Mouse (Mus musculus) induced T-regulatory cell, adult 2 months (primary cell): ENCODE results near the gene Lrp10.
A peak's percentile ranks its signal among the peaks of the same experiment; 100 is the strongest.

Experiments
- DNase-seq: peaks from one replicate; pipeline ENCODE4 v3.0.0-alpha.2; 2012; ENCODE audit warnings: low read depth

The Lrp10 gene

DNA sequence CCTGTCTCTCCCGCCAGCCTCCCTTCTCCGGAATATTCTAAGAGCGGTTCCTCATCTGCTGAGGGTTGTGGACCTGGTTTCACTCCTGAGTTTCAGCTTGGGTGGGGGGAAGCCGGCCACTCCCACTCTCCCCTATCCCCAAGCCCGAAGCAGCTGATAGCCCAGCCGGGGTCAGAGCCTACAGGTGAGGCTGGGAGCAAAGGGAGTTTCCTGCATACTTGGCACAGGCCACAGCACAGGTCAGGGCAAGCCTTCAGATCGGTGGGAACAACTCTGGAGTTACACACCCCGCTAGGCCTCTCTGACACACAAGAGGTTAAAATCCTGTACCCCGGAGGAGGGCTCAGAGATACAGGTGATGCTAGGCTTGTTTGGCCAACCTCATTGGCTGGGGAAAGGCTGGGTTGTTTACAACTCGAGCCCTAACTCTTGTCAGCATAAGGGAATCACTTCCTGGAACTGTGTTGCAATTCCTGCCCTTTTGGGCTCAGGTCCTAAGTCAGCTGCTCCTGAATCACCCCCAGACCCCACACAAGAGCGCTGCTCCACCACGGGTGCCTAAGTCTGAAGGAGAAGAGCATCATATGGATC, 29.9 kb upstream of the Lrp10 start:
- no peak for DNase-seq

DNA sequence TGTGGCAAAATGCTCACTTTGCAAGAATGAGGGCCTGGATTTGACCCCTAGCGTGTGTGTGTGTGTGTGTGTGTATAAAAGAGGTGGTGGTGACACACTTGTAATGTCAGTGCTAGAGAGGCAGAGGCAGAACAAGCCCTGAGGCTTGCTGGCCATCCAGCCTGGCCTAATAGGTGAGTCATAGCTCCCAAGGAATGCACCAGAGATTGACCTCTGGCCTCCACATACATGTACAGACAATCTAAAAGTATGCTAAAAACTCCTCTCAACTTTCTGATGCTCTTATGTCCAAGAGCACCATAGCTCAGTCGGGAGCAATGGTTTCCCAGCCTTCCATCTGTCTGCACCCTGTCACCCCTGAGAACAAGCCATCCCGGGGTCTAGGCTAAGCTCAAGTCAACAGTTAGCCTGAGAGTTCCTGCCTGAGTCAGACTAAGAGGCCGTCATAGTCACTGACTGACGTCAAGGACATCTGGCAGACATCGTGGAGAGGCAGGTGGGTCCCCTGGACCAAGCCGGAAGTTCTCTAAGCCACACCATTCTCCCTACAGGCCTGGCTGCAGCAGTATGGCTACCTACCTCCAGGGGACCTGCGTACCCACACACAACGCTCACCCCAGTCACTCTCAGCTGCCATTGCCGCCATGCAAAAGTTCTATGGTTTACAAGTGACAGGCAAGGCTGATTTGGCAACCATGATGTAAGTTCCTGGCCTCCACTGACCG, 28.6 kb upstream of the Lrp10 start:
- DNase-seq: no peak

DNA sequence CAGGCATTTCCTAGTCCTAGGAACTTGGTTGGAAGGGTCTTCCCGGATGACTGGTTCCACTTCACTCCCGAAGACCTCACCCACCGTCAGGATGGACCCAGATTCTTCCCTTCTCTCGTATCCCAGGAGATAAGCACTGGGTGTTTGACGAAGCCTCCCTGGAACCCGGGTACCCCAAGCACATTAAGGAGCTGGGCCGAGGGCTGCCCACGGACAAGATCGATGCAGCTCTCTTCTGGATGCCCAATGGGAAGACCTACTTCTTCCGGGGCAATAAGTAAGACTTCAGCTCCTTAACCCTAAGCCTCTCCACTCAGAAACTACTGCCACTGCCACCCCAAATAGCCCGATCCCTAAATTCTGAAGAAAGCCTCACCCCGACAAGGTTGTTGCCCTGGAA, 24.8 kb upstream of the Lrp10 start:
- DNase-seq: no peak

DNA sequence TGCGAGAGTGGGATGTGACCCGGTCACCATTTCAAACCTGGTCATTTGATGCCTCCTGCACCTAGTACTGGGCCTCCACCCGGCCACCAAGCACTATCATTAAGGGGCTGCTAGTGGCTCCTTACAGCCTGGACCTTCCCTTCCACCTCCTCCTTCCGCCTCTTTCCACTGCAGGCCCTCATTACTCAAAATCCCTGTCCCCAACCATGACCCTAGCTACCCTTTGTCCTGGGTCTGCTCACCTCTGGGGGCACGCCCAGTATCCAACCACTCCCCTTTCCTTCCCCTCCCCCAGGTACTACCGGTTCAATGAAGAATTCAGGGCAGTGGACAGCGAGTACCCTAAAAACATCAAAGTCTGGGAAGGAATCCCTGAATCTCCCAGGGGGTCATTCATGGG, 24.3 kb upstream of the Lrp10 start:
- DNase-seq: no peak

DNA sequence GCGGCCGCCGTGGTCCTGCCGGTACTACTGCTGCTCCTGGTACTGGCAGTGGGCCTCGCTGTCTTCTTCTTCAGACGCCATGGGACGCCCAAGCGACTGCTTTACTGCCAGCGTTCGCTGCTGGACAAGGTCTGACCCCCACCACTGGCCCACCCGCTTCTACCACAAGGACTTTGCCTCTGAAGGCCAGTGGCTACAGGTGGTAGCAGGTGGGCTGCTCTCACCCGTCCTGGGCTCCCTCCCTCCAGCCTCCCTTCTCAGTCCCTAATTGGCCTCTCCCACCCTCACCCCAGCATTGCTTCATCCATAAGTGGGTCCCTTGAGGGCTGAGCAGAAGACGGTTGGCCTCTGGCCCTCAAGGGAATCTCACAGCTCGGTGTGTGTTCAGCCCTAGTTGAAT, 23.4 kb upstream of the Lrp10 start:
- no peak for DNase-seq

DNA sequence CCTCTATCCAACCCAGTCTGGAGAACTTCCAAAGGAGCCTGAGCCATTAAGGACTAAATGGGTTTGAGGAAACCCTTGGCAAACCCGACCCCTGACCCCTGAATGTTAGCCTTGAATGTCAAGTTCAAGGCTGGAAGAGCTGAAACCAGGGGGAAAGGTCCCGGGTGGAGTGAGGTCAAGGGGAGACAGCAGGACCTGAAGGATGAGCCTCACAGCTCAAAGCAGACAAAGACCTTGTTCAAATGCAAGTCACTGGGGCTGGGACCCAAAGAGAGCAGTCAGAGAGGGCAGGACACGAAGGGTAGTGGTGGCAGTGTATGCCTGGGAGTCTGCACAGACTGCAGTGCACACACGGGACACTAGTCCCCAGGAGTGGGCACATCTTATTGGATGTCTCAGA, 22.6 kb upstream of the Lrp10 start:
- DNase-seq: no peak

DNA sequence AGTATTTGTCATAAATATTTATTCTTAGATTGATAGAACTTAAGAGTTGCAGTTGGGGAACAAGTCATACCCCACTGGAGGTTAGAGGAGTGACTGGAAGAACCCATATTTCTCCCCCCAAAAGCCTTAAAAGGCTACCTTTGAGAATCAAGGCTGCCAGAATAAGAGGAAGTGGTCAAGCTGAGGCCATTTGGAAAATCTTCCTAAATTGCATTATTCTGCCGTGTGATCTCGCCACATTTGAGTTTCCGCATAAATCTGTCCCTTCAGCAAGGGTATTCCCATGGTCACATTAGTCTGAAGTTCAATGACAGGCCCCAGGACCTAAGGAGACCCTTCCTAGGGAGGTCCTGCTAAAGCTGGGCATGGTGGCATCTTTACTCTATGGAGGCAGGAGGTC, 21.4 kb upstream of the Lrp10 start:
- no peak for DNase-seq

DNA sequence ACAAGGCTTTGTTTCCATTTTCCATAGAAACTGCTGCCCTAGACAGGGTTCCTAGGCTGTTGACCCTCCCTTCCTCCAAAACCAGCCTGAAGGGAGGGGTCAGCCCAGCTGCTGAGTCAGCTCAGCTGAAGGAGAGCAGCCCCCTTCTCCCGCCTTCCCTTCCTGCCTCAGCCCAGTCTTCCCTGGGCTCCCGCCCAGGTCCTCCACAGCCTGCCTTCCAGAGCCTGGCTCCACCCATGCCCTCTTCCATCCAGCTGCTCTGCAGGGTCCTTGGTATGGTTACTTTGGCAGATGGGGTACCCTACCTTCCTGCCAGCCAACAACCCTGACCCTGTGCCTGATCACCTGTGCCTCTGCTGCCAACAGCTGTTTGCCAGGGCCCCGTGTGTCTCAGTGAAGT, 20.7 kb upstream of the Lrp10 start:
- no peak for DNase-seq

DNA sequence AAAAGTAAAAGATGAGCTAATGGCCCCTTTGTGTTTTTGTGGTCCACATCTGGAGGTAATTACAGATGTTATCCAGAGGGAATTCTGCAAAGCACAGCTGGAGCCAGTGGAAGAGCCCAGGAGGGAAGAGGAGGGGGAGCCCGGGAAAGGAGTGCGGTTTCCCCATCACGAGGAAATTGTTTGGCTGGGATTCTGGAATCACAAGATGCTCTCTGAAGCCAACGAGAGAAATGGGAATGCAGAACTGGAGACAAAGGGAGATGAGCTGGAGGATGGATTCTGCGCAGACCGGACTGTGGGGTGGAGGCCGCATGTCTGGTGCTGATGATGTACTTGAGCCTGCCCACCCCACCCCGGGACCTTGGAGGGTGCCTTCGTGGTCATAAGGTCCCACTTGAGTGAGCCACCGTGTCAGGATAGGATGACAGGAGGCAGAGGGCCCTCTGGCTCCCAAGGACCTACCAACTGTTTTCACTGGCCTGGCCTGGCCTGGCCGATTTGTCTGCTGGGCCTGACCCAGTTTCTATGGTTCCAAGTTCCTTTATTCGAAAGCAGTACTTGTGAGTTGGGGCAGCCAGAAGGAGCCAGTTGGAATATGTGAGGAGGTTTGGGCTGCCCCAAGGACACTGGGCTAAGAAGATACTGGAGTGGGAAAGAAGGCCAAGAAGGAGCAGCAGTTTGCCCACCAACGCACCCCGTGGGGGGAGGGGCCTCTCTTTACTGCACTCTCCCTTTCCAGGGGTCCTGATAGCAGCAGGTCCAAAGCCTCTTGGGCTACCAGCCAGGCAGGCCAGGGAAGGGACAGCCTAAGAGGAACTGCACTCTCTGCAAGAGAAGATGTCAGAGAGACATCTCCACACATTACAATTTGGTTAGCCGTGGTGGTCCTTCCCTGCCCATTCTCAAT, 20.0 kb upstream of the Lrp10 start:
- no peak for DNase-seq

DNA sequence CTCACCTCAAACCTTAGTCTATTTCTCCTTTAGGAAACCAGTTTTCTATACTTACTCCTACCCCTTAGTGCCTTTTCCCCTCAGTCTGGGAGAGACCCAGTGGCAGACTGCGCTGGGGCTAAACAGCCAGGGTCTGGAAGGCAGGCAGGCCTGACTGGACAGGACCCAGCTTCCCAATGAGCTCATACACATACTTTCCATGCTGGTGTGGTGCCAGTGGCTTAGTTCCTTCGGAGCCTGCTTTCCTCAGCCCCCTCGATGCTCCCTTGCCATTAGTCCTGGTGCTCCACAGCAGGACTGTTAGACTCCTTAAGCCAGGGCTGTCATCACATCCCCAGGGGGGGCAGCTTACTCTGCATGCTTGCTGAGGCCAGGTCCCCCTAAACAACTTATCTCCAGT, 18.5 kb upstream of the Lrp10 start:
- no peak for DNase-seq

DNA sequence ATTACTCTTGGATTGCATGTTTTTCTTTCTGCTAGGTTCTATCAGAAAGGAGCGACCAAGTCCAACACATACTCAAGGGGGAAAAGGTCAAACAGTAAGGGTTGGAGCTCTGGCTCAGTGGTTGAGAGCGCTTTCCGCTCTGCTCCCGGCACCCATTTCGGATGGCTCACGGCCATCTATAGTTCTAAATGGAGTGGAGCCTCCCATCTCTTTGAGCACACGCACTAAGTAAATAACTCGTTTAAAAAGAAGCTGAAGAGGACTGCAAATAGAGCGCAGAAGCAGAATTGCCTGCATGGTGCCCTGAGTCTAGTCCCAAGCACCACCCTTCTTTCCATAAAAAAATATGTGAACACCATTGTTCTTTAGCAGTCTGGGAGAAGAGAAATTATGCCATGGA, 10.4 kb upstream of the Lrp10 start:
- no peak for DNase-seq

DNA sequence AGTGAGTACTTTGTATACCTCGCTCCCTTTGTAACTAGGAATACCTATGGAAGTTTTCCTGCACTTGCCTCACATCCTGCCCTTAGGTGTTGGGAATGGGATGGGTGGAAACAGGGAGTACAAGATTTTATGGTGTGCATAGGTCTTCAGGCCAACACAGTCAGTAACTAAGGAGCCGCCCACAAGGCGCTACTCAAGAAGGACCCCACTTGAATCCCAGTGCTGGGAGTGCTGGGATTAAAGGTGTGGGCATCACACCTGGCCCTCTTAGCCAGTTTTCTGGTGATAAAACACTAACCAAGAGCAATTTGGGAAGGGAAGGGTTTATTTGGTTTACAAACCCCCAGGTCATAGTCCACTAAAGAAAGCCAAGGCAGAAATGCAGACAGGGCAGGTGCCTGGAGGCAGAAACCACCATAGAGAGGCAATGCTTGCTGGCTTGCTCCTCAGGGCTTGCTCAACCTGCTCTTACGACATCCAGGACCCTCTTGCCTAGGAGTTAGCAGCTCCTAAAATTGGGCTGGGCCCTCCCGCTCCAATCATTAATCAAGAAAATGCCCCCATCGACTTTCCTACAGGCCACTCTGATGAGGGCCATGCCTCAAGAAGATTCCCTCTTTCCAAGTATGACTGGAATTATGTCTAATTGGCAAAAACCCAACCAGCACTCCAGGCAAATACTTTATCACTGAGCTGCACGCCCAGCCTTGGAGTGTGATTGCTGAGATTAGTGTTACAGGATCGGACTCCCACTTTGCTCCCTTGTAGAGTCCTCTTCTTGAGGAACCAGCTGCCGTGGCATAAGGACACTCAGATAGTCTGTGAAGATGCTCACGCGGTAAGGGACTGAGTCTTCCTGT, 9.0 kb upstream of the Lrp10 start:
- DNase-seq: no peak

DNA sequence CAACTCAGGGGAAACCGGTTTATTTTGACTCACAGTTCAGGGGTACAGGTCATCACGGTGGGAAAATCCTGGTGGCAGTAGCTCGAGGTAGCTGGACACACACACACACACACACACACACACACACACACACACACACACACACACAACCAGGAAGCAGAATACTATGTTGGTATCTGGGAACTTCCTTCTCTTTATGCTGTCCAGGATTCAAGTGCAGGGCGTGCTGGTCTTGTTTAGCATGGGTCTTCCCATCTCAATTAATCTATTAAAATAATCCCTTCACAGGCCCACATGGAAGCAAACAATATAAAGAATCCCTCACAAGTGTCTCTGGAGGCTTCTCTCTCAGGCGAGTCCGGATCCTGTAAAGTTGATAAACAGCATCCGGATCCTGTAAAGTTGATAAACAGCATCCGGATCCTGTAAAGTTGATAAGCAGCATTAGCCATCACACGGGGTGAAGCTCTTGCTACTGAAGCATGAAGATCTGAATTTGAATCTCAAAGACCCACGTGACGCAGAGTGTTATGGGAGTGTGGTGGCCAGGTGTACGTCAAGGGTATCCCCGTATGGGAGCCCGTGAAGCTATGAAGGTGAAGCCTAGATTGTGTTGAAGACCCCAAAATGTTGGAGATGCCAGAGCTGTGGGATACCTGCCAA, 5.9 kb upstream of the Lrp10 start:
- DNase-seq: no peak

DNA sequence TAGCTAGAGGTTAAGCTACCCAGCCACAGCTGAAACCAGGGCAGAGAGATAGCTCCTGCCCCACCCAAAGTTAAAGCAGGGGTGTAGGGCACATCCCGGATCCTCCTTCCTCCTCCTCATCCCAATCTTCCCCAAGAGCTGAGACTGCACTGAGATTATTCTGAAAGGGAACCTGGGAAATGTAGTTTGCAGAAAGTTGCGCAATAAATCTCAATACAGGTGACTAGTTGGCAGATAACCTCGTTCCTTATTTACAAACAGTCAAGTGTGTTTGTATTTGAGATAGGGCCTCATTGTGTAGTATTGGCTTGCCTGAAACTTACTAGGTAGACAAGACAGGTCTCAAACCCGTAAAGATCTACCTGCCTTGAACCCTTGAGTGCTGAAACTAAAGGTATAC, 1.8 kb upstream of the Lrp10 start:
- DNase-seq: peak; percentile 30

DNA sequence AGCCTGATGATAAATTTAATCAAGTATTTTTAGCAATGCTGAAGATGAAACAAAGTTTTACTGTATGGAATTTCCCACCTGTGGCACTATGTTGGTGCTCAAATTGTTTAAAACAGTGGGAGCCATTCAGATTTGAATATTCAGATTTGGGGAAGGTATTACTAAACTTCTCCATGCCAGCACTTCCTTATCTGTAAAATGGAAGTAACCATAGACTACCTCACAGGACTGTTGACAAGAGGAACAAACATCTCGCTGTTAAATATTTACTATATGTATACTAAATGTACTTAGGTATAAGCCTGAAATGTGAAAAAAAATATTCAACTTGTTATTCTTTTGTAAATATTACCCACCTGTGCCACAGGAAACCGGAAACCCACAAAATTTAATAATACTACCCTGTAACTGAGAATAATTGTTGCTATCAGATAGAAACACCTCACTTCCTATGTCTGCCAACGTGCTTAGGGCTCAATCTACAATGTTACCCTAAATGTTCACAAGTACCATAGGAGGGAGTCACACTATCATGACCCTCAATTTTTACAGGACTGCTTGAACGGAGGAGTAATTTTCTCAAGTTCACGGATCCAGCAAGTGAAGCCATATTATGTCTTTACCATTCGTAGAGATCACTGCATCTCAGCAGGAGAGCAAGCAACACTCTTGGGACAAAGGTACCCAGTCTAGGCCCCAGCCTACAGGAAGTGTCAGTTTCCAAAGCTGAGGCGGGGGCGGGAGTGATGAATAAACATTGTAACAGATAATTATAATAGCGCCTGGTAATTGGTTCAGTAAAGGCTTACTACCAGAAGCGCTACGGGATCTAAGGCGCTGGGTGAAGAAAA, 604 bp upstream of the Lrp10 start:
- DNase-seq: peak; percentile 75

DNA sequence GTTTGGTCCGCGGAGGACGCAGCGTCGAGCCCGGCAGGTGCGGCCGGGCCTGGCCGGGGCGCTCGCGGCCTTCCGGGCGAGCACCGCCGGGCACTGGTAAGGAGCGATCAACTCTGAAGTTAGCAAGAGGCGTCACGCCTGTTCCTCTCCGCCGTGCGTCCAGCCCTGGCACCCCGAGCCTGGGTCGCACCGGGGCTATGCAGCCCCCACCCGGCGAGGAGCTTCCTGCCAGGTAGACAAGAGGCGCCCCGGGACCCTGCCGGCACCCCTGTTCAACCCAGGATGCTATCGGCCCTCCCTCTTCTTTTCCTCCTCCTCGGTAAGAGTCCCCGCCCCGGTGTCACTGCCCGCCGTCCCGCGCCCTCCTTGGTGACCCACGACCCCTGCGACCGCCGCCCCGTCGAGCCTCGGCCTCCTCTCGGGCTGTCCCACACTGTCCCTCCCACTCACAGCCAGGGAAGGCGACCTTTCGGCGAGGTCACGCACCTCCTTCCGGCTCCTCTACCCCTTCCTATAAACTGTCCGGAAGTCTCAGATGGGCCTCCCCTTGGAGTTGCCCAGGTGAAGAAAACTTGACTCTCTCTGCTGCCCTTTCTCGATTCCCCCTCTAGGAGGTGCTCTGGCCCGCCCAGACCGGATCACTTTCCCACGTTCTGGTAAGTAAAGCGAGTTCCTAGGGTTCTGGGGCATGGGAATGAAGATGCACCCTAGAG, 512 bp downstream of the Lrp10 start:
- DNase-seq: peak; percentile 92

DNA sequence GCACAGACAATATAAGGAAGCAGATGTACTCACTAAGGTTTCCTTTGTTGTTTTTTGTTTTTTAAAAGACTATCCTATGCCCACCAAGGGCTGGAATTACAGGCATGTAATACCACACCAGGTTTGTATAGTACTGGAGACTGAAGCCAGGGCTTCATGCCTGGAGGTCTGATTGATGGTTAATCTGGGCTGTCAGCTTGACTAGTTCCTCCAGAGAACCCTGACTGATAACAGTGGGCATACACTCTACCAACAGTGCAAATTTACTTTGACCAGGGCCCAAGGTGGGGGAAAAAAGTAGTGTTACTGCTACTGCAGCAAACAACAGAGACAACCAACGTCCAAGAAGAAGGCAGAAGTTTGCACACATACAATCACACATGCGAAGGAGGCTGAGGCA, 7.5 kb downstream of the Lrp10 start:
- no peak for DNase-seq

DNA sequence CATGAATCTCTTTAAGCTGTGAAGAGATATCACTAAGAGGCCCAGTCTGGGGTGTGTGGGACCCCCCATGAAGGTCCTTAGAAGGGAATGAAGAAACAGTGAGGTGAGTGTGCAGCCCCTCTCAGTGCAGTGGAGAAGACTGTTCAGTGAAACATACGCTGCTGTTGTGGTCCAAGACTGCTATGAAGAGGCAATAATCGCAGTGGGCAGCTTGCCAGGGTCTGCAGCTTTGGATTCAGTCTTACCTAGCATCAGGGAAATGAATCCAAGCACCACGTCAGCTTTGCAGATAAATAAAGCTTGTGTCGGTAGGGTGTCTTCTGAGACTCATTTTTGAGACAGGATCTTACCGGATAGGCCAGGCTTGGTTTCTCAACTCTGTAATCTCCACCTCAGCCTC, 8.7 kb downstream of the Lrp10 start:
- DNase-seq: no peak

DNA sequence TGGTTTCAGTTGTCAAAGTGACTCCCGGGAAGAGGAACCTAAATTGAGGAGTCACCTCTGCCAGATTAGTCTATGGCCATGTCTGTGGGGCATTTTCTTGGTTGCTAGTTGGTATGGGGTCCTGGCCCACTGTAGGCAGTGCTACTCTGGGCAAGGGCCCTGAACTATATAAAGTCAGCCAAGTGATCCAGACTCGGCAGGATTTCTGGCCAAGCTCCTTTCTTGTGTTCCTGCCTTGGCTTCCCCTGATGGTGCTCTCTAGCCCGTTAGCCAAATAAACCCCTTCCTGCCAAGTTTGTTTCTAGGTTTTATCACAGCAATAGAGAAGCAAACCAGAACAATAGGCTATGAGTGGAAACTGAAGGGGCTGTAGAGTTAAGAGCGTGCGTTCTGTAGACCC, 10.8 kb downstream of the Lrp10 start:
- DNase-seq: no peak
